Mouse (Mus musculus) forebrain, embryonic 10.5 days (tissue): ENCODE measurements around the gene Arhgap42. TPM values are rescaled to one million over a fixed set of nuclear protein-coding genes. Genes with fewer than 3 reads are reported as not detected.

ENCODE experiments used
- DNase-seq: peaks from one replicate; pipeline ENCODE4 v3.0.0-alpha.2; 2017; ENCODE audit warnings: low spot score; ENCODE audit errors: extremely low spot score
- H3K27ac ChIP-seq: fragments of 300-500 bp; sonication (generic); 2 replicates; pipeline ENCODE4 v1.5.1; 2016; ENCODE audit warnings: mild to moderate bottlenecking
- H3K27me3 ChIP-seq: fragments of 300-500 bp; sonication (generic); 2 replicates; pipeline ENCODE4 v1.6.1; 2016; ENCODE audit warnings: mild to moderate bottlenecking; ENCODE audit not compliant: poor library complexity, severe bottlenecking
- H3K36me3 ChIP-seq: fragments of 300-500 bp; sonication (generic); replicated peaks from 2 replicates; pipeline ENCODE4 v1.6.1; 2016; ENCODE audit warnings: mild to moderate bottlenecking, moderate library complexity
- H3K4me1 ChIP-seq: fragments of 300-500 bp; sonication (generic); 2 replicates; pipeline ENCODE4 v1.6.1; 2016
- H3K4me3 ChIP-seq: fragments of 300-500 bp; sonication (generic); 2 replicates; pipeline ENCODE4 v1.5.1; 2016; ENCODE audit warnings: mild to moderate bottlenecking, moderate library complexity
- H3K9me3 ChIP-seq: fragments of 300-500 bp; sonication (generic); 2 replicates; pipeline ENCODE4 v1.6.1; 2016; ENCODE audit warnings: mild to moderate bottlenecking, moderate library complexity
- WGBS: fragments of 180-500 bp; shearing (Covaris S2); methylation state at CpG from one replicate; pipeline ENCODE4 v1.1.7; 2016; 5-methylcytosine and 5-hydroxymethylcytosine counted together
- polyA plus RNA-seq: library from polyadenylated mRNA; unstranded; fragments of >200 nt; fragmentation: Nextera tagmentation; extraction: Ambion mirVana; gene quantifications from 2 replicates; pipeline ENCODE4 v1.2.1, GENCODE M21; 2016

Gene Arhgap42
- polyA plus RNA-seq, 1 experiment from 2014 or later, result 19.1 TPM

GRCm38 (mm10) chr9:9112921-9113320, 126.0 kb downstream of the Arhgap42 start:
- H3K27me3 ChIP-seq, result no peaks in the 10 kb centered on the region
- WGBS, result 87% methylated on average over 4 of the region's 4 CpGs
- H3K27ac ChIP-seq, result no peak overlapping the region
- H3K4me3 ChIP-seq, result no peak overlapping the region
- DNase-seq, result no peak
- no peaks in the 10 kb centered on the region for H3K9me3 ChIP-seq
- H3K36me3 ChIP-seq, result no peaks in the 10 kb centered on the region
- no peaks in the 10 kb centered on the region for H3K4me1 ChIP-seq

- Histone ChIP-seq H3K27ac (no peak overlapping the region), H3K9me3 (no peaks in the 10 kb centered on the region), H3K4me3 (no peak overlapping the region), H3K4me1 (no peaks in the 10 kb centered on the region), H3K36me3 (no peaks in the 10 kb centered on the region), H3K27me3 (no peaks in the 10 kb centered on the region)
- no peak for DNase-seq
Measured at GRCm38 (mm10) chr9:9107697-9108096, 131.2 kb downstream of the Arhgap42 start.

- H3K4me3 ChIP-seq, result no peak overlapping the region
- no peak for DNase-seq
- H3K36me3 ChIP-seq, result no peaks in the 10 kb centered on the region
- WGBS, result 91% methylated on average over 3 of the region's 3 CpGs
- H3K9me3 ChIP-seq, result no peaks in the 10 kb centered on the region
- no peaks in the 10 kb centered on the region for H3K4me1 ChIP-seq
- no peaks in the 10 kb centered on the region for H3K27me3 ChIP-seq
- H3K27ac ChIP-seq, result no peak overlapping the region
Measured at GRCm38 (mm10) chr9:9104761-9105160, 134.1 kb downstream of the Arhgap42 start.

- H3K27ac ChIP-seq, result no peak overlapping the region
- no peaks in the 10 kb centered on the region for H3K9me3 ChIP-seq
- H3K4me3 ChIP-seq, result no peak overlapping the region
- 95% methylated on average over 2 of the region's 2 CpGs for WGBS
- H3K27me3 ChIP-seq, result no peaks in the 10 kb centered on the region
- H3K36me3 ChIP-seq, result no peaks in the 10 kb centered on the region
- H3K4me1 ChIP-seq, result no peaks in the 10 kb centered on the region
- DNase-seq, result no peak
Measured at GRCm38 (mm10) chr9:9102158-9102514, 136.8 kb downstream of the Arhgap42 start.

GRCm38 (mm10) chr9:9101482-9102157, 137.3 kb downstream of the Arhgap42 start:
- H3K27ac ChIP-seq, result no peak overlapping the region
- no peaks in the 10 kb centered on the region for H3K36me3 ChIP-seq
- H3K27me3 ChIP-seq, result no peaks in the 10 kb centered on the region
- 87% methylated on average over 12 of the region's 12 CpGs for WGBS
- no peaks in the 10 kb centered on the region for H3K4me1 ChIP-seq
- no peaks in the 10 kb centered on the region for H3K9me3 ChIP-seq
- H3K4me3 ChIP-seq, result no peak overlapping the region
- DNase-seq, result no peak

GRCm38 (mm10) chr9:9101055-9101454, 137.8 kb downstream of the Arhgap42 start:
- Histone ChIP-seq H3K4me1 (no peaks in the 10 kb centered on the region), H3K27ac (no peak overlapping the region), H3K27me3 (no peaks in the 10 kb centered on the region), H3K36me3 (no peaks in the 10 kb centered on the region), H3K9me3 (no peaks in the 10 kb centered on the region), H3K4me3 (no peak overlapping the region)
- DNase-seq, result no peak
- WGBS, result 93% methylated on average over 4 of the region's 4 CpGs

GRCm38 (mm10) chr9:9097835-9098234, 141.1 kb downstream of the Arhgap42 start:
- Histone ChIP-seq H3K27ac (no peak overlapping the region), H3K4me3 (no peak overlapping the region), H3K27me3 (no peaks in the 10 kb centered on the region), H3K36me3 (no peaks in the 10 kb centered on the region), H3K9me3 (no peaks in the 10 kb centered on the region), H3K4me1 (no peaks in the 10 kb centered on the region)
- no peak for DNase-seq
- 97% methylated on average over 4 of the region's 4 CpGs for WGBS

- Histone ChIP-seq H3K27me3 (no peaks in the 10 kb centered on the region), H3K4me3 (no peak overlapping the region), H3K9me3 (no peaks in the 10 kb centered on the region), H3K36me3 (no peaks in the 10 kb centered on the region), H3K4me1 (no peaks in the 10 kb centered on the region), H3K27ac (no peak overlapping the region)
- 89% methylated on average over 1 of the region's 1 CpGs for WGBS
- DNase-seq, result no peak
Measured at GRCm38 (mm10) chr9:9096761-9097160, 142.1 kb downstream of the Arhgap42 start.

GRCm38 (mm10) chr9:9093096-9093495, 145.8 kb downstream of the Arhgap42 start:
- no peaks in the 10 kb centered on the region for H3K4me1 ChIP-seq
- no peak for DNase-seq
- H3K27me3 ChIP-seq, result no peaks in the 10 kb centered on the region
- H3K27ac ChIP-seq, result no peak overlapping the region
- 75% methylated on average over 1 of the region's 1 CpGs for WGBS
- H3K36me3 ChIP-seq, result no peaks in the 10 kb centered on the region
- no peaks in the 10 kb centered on the region for H3K9me3 ChIP-seq
- H3K4me3 ChIP-seq, result no peak overlapping the region

GRCm38 (mm10) chr9:9083441-9083840, 155.5 kb downstream of the Arhgap42 start:
- DNase-seq, result no peak
- Histone ChIP-seq H3K27me3 (no peaks in the 10 kb centered on the region), H3K9me3 (no peaks in the 10 kb centered on the region), H3K36me3 (no peaks in the 10 kb centered on the region), H3K4me3 (no peak overlapping the region), H3K27ac (no peak overlapping the region), H3K4me1 (peaks cover 3% of the 10 kb centered on the region; the same call in 1 of the 2 replicates)
- 83% methylated on average over 2 of the region's 2 CpGs for WGBS

GRCm38 (mm10) chr9:9052920-9053319, 186.0 kb downstream of the Arhgap42 start:
- H3K36me3 ChIP-seq, result peaks cover 14% of the 10 kb centered on the region
- no peak for DNase-seq
- peaks cover 10% of the 10 kb centered on the region; the same call in 1 of the 2 replicates for H3K9me3 ChIP-seq
- no peaks in the 10 kb centered on the region for H3K4me1 ChIP-seq
- no peak overlapping the region for H3K27ac ChIP-seq
- H3K4me3 ChIP-seq, result no peak overlapping the region
- no peaks in the 10 kb centered on the region for H3K27me3 ChIP-seq

- H3K4me3 ChIP-seq, result no peak overlapping the region
- no peak overlapping the region for H3K27ac ChIP-seq
- DNase-seq, result no peak
- H3K4me1 ChIP-seq, result no peaks in the 10 kb centered on the region
- WGBS, result 53% methylated on average over 5 of the region's 5 CpGs
- peaks cover 4% of the 10 kb centered on the region; the same call in 1 of the 2 replicates for H3K9me3 ChIP-seq
- peaks cover 2% of the 10 kb centered on the region; the same call in 1 of the 2 replicates for H3K36me3 ChIP-seq
- no peaks in the 10 kb centered on the region for H3K27me3 ChIP-seq
Measured at GRCm38 (mm10) chr9:9051184-9051583, 187.7 kb downstream of the Arhgap42 start.

GRCm38 (mm10) chr9:9049202-9049601, 189.7 kb downstream of the Arhgap42 start:
- WGBS, result 56% methylated on average over 3 of the region's 3 CpGs
- Histone ChIP-seq H3K27ac (no peak overlapping the region), H3K27me3 (no peaks in the 10 kb centered on the region), H3K9me3 (no peaks in the 10 kb centered on the region), H3K4me1 (no peaks in the 10 kb centered on the region), H3K4me3 (no peak overlapping the region), H3K36me3 (no peaks in the 10 kb centered on the region)
- no peak for DNase-seq

- no peak for DNase-seq
- H3K36me3 ChIP-seq, result no peaks in the 10 kb centered on the region
- no peak overlapping the region for H3K27ac ChIP-seq
- no peaks in the 10 kb centered on the region for H3K27me3 ChIP-seq
- 98% methylated on average over 7 of the region's 7 CpGs for WGBS
- no peak overlapping the region for H3K4me3 ChIP-seq
- no peaks in the 10 kb centered on the region for H3K4me1 ChIP-seq
- no peaks in the 10 kb centered on the region for H3K9me3 ChIP-seq
Measured at GRCm38 (mm10) chr9:9041009-9041408, 197.9 kb downstream of the Arhgap42 start.
